Mouse (Mus musculus): ENCODE data around the gene Tekt2.

Tekt2 gene

GRCm38 (mm10) chr4:126309211-126309921 is 16.1 kb downstream of the Tekt2 start:
- no peak for ATAC-seq (ENCODE audit: insufficient number of reproducible peaks, low FRiP score, low TSS enrichment)

- ATAC-seq (ENCODE audit: insufficient number of reproducible peaks, low FRiP score, low TSS enrichment): no peak
Observed at GRCm38 (mm10) chr4:126306827-126307226, 18.7 kb downstream of the Tekt2 start.

GRCm38 (mm10) chr4:126306058-126306457 is 19.4 kb downstream of the Tekt2 start:
- ATAC-seq (ENCODE audit: insufficient number of reproducible peaks, low FRiP score, low TSS enrichment): no peak

GRCm38 (mm10) chr4:126305428-126305827 is 20.1 kb downstream of the Tekt2 start:
- ATAC-seq (ENCODE audit: insufficient number of reproducible peaks, low FRiP score, low TSS enrichment): no peak

- ATAC-seq (ENCODE audit: insufficient number of reproducible peaks, low FRiP score, low TSS enrichment): no peak
Observed at GRCm38 (mm10) chr4:126303877-126304276, 21.6 kb downstream of the Tekt2 start.

GRCm38 (mm10) chr4:126301584-126302309 is 23.7 kb downstream of the Tekt2 start:
- ATAC-seq (ENCODE audit: insufficient number of reproducible peaks, low FRiP score, low TSS enrichment): peak; percentile 69

- no peak for ATAC-seq (ENCODE audit: insufficient number of reproducible peaks, low FRiP score, low TSS enrichment)
Observed at GRCm38 (mm10) chr4:126300916-126301583, 24.4 kb downstream of the Tekt2 start.

- peak; percentile 61; the same call in 1 of the 2 replicates for ATAC-seq (ENCODE audit: insufficient number of reproducible peaks, low FRiP score, low TSS enrichment)
Observed at GRCm38 (mm10) chr4:126296617-126297101, 28.8 kb downstream of the Tekt2 start.

- ATAC-seq (ENCODE audit: insufficient number of reproducible peaks, low FRiP score, low TSS enrichment): no peak
Observed at GRCm38 (mm10) chr4:126295937-126296336, 29.6 kb downstream of the Tekt2 start.

GRCm38 (mm10) chr4:126295152-126295551 is 30.3 kb downstream of the Tekt2 start:
- no peak for ATAC-seq (ENCODE audit: insufficient number of reproducible peaks, low FRiP score, low TSS enrichment)

GRCm38 (mm10) chr4:126291196-126291595 is 34.3 kb downstream of the Tekt2 start:
- ATAC-seq (ENCODE audit: insufficient number of reproducible peaks, low FRiP score, low TSS enrichment): no peak

- ATAC-seq (ENCODE audit: insufficient number of reproducible peaks, low FRiP score, low TSS enrichment): no peak
Observed at GRCm38 (mm10) chr4:126290314-126290713, 35.2 kb downstream of the Tekt2 start.

GRCm38 (mm10) chr4:126288085-126288666 is 37.3 kb downstream of the Tekt2 start:
- no peak for ATAC-seq (ENCODE audit: insufficient number of reproducible peaks, low FRiP score, low TSS enrichment)

- no peak for ATAC-seq (ENCODE audit: insufficient number of reproducible peaks, low FRiP score, low TSS enrichment)
Observed at GRCm38 (mm10) chr4:126287302-126287995, 38.0 kb downstream of the Tekt2 start.

- no peak for ATAC-seq (ENCODE audit: insufficient number of reproducible peaks, low FRiP score, low TSS enrichment)
Observed at GRCm38 (mm10) chr4:126286492-126286891, 39.0 kb downstream of the Tekt2 start, which contains the start of gene Col8a2. Gene Col8a2, plus strand, starts transcription at chr4:126286793.

- ATAC-seq (ENCODE audit: insufficient number of reproducible peaks, low FRiP score, low TSS enrichment): no peak
Observed at GRCm38 (mm10) chr4:126283582-126283981, 41.9 kb downstream of the Tekt2 start.

- no peak for ATAC-seq (ENCODE audit: insufficient number of reproducible peaks, low FRiP score, low TSS enrichment)
Observed at GRCm38 (mm10) chr4:126281706-126282105, 43.8 kb downstream of the Tekt2 start.

- ATAC-seq (ENCODE audit: insufficient number of reproducible peaks, low FRiP score, low TSS enrichment): no peak
Observed at GRCm38 (mm10) chr4:126278961-126279360, 46.5 kb downstream of the Tekt2 start.

- no peak for ATAC-seq (ENCODE audit: insufficient number of reproducible peaks, low FRiP score, low TSS enrichment)
Observed at GRCm38 (mm10) chr4:126278565-126278915, 46.9 kb downstream of the Tekt2 start.

- ATAC-seq (ENCODE audit: insufficient number of reproducible peaks, low FRiP score, low TSS enrichment): no peak
Observed at GRCm38 (mm10) chr4:126277906-126278564, 47.5 kb downstream of the Tekt2 start.

Measured in cerebellum, adult (tissue).